Mouse (Mus musculus) hindbrain, embryonic 15.5 days (tissue): Measurements from ENCODE around the gene Stat6. TPM values are rescaled to one million over a fixed set of nuclear protein-coding genes. Genes with fewer than 3 reads are reported as not detected.

Source experiments
- ATAC-seq: fragments of 200-750 bp; cut with Nextera tagmentation; 2 replicates; pipeline ENCODE4 v1.8.0; 2017; ENCODE audit warnings: low read depth, moderate number of reproducible peaks, moderate TSS enrichment; ENCODE audit not compliant: low FRiP score
- H3K27ac ChIP-seq: fragments of 300-500 bp; sonication (generic); replicated peaks from 2 replicates; pipeline ENCODE4 v1.5.1; 2015; ENCODE audit warnings: mild to moderate bottlenecking, inconsistent platforms
- H3K27me3 ChIP-seq: fragments of 300-500 bp; sonication (generic); 2 replicates; pipeline ENCODE4 v1.6.1; 2015; ENCODE audit warnings: control low read depth, inconsistent platforms
- H3K36me3 ChIP-seq: fragments of 300-500 bp; sonication (generic); 2 replicates; pipeline ENCODE4 v1.6.1; 2015; ENCODE audit warnings: control low read depth, inconsistent platforms
- H3K4me1 ChIP-seq: fragments of 300-500 bp; sonication (generic); replicated peaks from 2 replicates; pipeline ENCODE4 v1.6.1; 2015; ENCODE audit warnings: control low read depth, inconsistent platforms
- H3K4me2 ChIP-seq: fragments of 300-500 bp; sonication (generic); 2 replicates; pipeline ENCODE4 v1.6.1; 2015; ENCODE audit warnings: moderate library complexity, mild to moderate bottlenecking, inconsistent platforms
- H3K4me3 ChIP-seq: fragments of 300-500 bp; sonication (generic); 2 replicates; pipeline ENCODE4 v1.5.1; 2015; ENCODE audit warnings: mild to moderate bottlenecking, inconsistent platforms
- H3K9ac ChIP-seq: fragments of 300-500 bp; sonication (generic); 2 replicates; pipeline ENCODE4 v1.6.1; 2015; ENCODE audit warnings: inconsistent platforms
- H3K9me3 ChIP-seq: fragments of 300-500 bp; sonication (generic); 2 replicates; pipeline ENCODE4 v1.6.1; 2016; ENCODE audit warnings: control low read depth, inconsistent platforms
- WGBS: fragments of 180-500 bp; shearing (Covaris S2); methylation state at CpG from one replicate; pipeline ENCODE4 v1.1.7; 2015; 5-methylcytosine and 5-hydroxymethylcytosine counted together
- polyA plus RNA-seq: library from polyadenylated mRNA; unstranded; fragments of >200 nt; fragmentation: Nextera tagmentation; extraction: Ambion mirVana; gene quantifications from 2 replicates; pipeline ENCODE4 v1.2.1, GENCODE M21; 2015

The Stat6 gene
- polyA plus RNA-seq, 1 experiment from 2014 or later, result 6.2 TPM

- Histone ChIP-seq H3K4me3 (peak overlapping the region; percentile 14; the same call in 1 of the 2 replicates), H3K27ac (no peak overlapping the region), H3K4me1 (peaks cover 30% of the 10 kb centered on the region), H3K4me2 (peak overlapping the region; percentile 41), H3K9ac (no peak overlapping the region), H3K9me3 (no peaks in the 10 kb centered on the region), H3K36me3 (no peaks in the 10 kb centered on the region), H3K27me3 (peaks cover 54% of the 10 kb centered on the region)
- WGBS, result 21% methylated on average over 14 of the region's 14 CpGs
- ATAC-seq, result no peak
These were observed 18.6 kb downstream of the Stat6 start for GRCm38 (mm10) chr10:127661291-127661914.

- peaks cover 37% of the 10 kb centered on the region for H3K4me1 ChIP-seq
- H3K36me3 ChIP-seq, result no peaks in the 10 kb centered on the region
- peak overlapping the region; percentile 41 for H3K4me2 ChIP-seq
- peak overlapping the region; percentile 14; the same call in 1 of the 2 replicates for H3K4me3 ChIP-seq
- ATAC-seq, result 0 out of 2 replicates have a peak, but pooled peaks have one; percentile 14
- no peaks in the 10 kb centered on the region for H3K9me3 ChIP-seq
- 0 out of 2 replicates have a peak overlapping the region, but pooled peaks have one; percentile 46 for H3K27ac ChIP-seq
- peaks cover 61% of the 10 kb centered on the region for H3K27me3 ChIP-seq
- H3K9ac ChIP-seq, result no peak overlapping the region
- 3% methylated on average over 16 of the region's 16 CpGs for WGBS
These were observed 19.3 kb downstream of the Stat6 start for GRCm38 (mm10) chr10:127661915-127662663.

GRCm38 (mm10) chr10:127662666-127663253 lies 20.0 kb downstream of the Stat6 start:
- Histone ChIP-seq H3K9me3 (no peaks in the 10 kb centered on the region), H3K9ac (no peak overlapping the region), H3K4me1 (peaks cover 43% of the 10 kb centered on the region), H3K27ac (no peak overlapping the region), H3K27me3 (peaks cover 66% of the 10 kb centered on the region), H3K4me2 (peak overlapping the region; percentile 41), H3K4me3 (peak overlapping the region; percentile 13; the same call in 1 of the 2 replicates), H3K36me3 (no peaks in the 10 kb centered on the region)
- 0 out of 2 replicates have a peak, but pooled peaks have one; percentile 6 for ATAC-seq
- 11% methylated on average over 19 of the region's 19 CpGs for WGBS

GRCm38 (mm10) chr10:127663590-127663989 lies 20.8 kb downstream of the Stat6 start:
- no peak for ATAC-seq
- WGBS, result 25% methylated on average over 5 of the region's 5 CpGs
- peaks cover 70% of the 10 kb centered on the region for H3K27me3 ChIP-seq

GRCm38 (mm10) chr10:127664166-127664565 lies 21.4 kb downstream of the Stat6 start:
- H3K9ac ChIP-seq, result no peak overlapping the region
- no peak for ATAC-seq
- H3K27me3 ChIP-seq, result peaks cover 70% of the 10 kb centered on the region
- WGBS, result 12% methylated on average over 16 of the region's 16 CpGs
- H3K4me1 ChIP-seq, result peaks cover 57% of the 10 kb centered on the region
- peak overlapping the region; percentile 91; the same call in 1 of the 2 replicates for H3K4me2 ChIP-seq
- H3K4me3 ChIP-seq, result no peak overlapping the region
- no peaks in the 10 kb centered on the region for H3K36me3 ChIP-seq
- no peak overlapping the region for H3K27ac ChIP-seq
- H3K9me3 ChIP-seq, result no peaks in the 10 kb centered on the region

More at GRCm38 (mm10) chr10:127663590-127663989, 20.8 kb downstream of the Stat6 start:
- no peak overlapping the region for H3K27ac ChIP-seq
- no peaks in the 10 kb centered on the region for H3K36me3 ChIP-seq
- no peak overlapping the region for H3K4me2 ChIP-seq
- peaks cover 51% of the 10 kb centered on the region for H3K4me1 ChIP-seq
- no peak overlapping the region for H3K4me3 ChIP-seq
- no peaks in the 10 kb centered on the region for H3K9me3 ChIP-seq
- no peak overlapping the region for H3K9ac ChIP-seq

- Histone ChIP-seq H3K4me3 (peak overlapping the region; percentile 49; the same call in 1 of the 2 replicates), H3K27me3 (peaks cover 75% of the 10 kb centered on the region), H3K9me3 (no peaks in the 10 kb centered on the region), H3K36me3 (no peaks in the 10 kb centered on the region), H3K9ac (no peak overlapping the region), H3K4me2 (peak overlapping the region; percentile 91), H3K4me1 (peaks cover 58% of the 10 kb centered on the region), H3K27ac (no peak overlapping the region)
- ATAC-seq, result no peak
- WGBS, result 14% methylated on average over 13 of the region's 13 CpGs
These were observed 22.1 kb downstream of the Stat6 start for GRCm38 (mm10) chr10:127664891-127665290.

- Histone ChIP-seq H3K9me3 (no peaks in the 10 kb centered on the region), H3K4me3 (peak overlapping the region; percentile 49), H3K4me2 (peak overlapping the region; percentile 91), H3K27me3 (peaks cover 71% of the 10 kb centered on the region), H3K27ac (0 out of 2 replicates have a peak overlapping the region, but pooled peaks have one; percentile 6), H3K9ac (peak overlapping the region; percentile 47; the same call in 1 of the 2 replicates), H3K36me3 (no peaks in the 10 kb centered on the region), H3K4me1 (peaks cover 58% of the 10 kb centered on the region)
- WGBS, result 4% methylated on average over 14 of the region's 14 CpGs
- ATAC-seq, result no peak
These were observed 22.8 kb downstream of the Stat6 start for GRCm38 (mm10) chr10:127665366-127666181.

GRCm38 (mm10) chr10:127666501-127667268 lies 23.9 kb downstream of the Stat6 start, which contains the start of gene Nemp1:
Gene Nemp1, plus strand, starts transcription at chr10:127666901.
- ATAC-seq, result peak; percentile 60
- Histone ChIP-seq H3K4me2 (peak within 1 kb of the TSS; percentile 91), H3K27ac (peak within 1 kb of the TSS; percentile 73), H3K9ac (peak within 1 kb of the TSS; percentile 47), H3K4me1 (peaks cover 54% of the 10 kb centered on the region), H3K27me3 (peaks cover 60% of the 10 kb centered on the region), H3K36me3 (no peaks in the 10 kb centered on the region), H3K4me3 (peak within 1 kb of the TSS; percentile 49), H3K9me3 (no peaks in the 10 kb centered on the region)
- WGBS, result under 1% methylated on average over 63 of the region's 73 CpGs

- 2% methylated on average over 35 of the region's 35 CpGs for WGBS
- peak overlapping the region; percentile 91 for H3K4me2 ChIP-seq
- H3K36me3 ChIP-seq, result no peaks in the 10 kb centered on the region
- peaks cover 46% of the 10 kb centered on the region for H3K4me1 ChIP-seq
- ATAC-seq, result no peak
- peak overlapping the region; percentile 49 for H3K4me3 ChIP-seq
- peaks cover 59% of the 10 kb centered on the region for H3K27me3 ChIP-seq
- H3K27ac ChIP-seq, result peak overlapping the region; percentile 73
- H3K9me3 ChIP-seq, result no peaks in the 10 kb centered on the region
- H3K9ac ChIP-seq, result peak overlapping the region; percentile 47; the same call in 1 of the 2 replicates
These were observed 24.7 kb downstream of the Stat6 start for GRCm38 (mm10) chr10:127667269-127668092.
